Mouse (Mus musculus) stomach, embryonic 14.5 days (tissue): ENCODE measurements at regions not wholly inside any gene's neighbourhood (a gene's known extent, or its start where the extent isn't known, plus 50 kb on each side); places are given as distances from the start of the nearest gene placed in this dataset.

Experiments
- ATAC-seq: fragments of 200-750 bp; cut with Nextera tagmentation; 2 replicates; pipeline ENCODE4 v1.8.0; 2017; ENCODE audit warnings: low read depth, moderate TSS enrichment; ENCODE audit not compliant: insufficient number of reproducible peaks, insufficient read depth, low FRiP score
- H3K27ac ChIP-seq: fragments of 300-500 bp; sonication (generic); 2 replicates; pipeline ENCODE4 v1.5.1; 2014; ENCODE audit warnings: mild to moderate bottlenecking, low read length, moderate library complexity, mixed read lengths
- H3K27me3 ChIP-seq: fragments of 300-500 bp; sonication (generic); 2 replicates; pipeline ENCODE4 v1.6.1; 2014; ENCODE audit warnings: low read length, control low read depth, mixed read lengths; ENCODE audit not compliant: control insufficient read depth, insufficient read depth
- H3K36me3 ChIP-seq: fragments of 300-500 bp; sonication (generic); 2 replicates; pipeline ENCODE4 v1.6.1; 2014; ENCODE audit warnings: mild to moderate bottlenecking, control low read depth, low read length, moderate library complexity, mixed read lengths; ENCODE audit not compliant: control insufficient read depth, insufficient read depth
- H3K4me1 ChIP-seq: fragments of 300-500 bp; sonication (generic); 2 replicates; pipeline ENCODE4 v1.6.1; 2014; ENCODE audit warnings: low read length, control low read depth, mixed read lengths; ENCODE audit not compliant: control insufficient read depth, insufficient read depth
- H3K4me2 ChIP-seq: fragments of 300-500 bp; sonication (generic); replicated peaks from 2 replicates; pipeline ENCODE4 v1.6.1; 2014; ENCODE audit warnings: low read depth, low read length, control low read depth
- H3K4me3 ChIP-seq: fragments of 300-500 bp; sonication (generic); 2 replicates; pipeline ENCODE4 v1.5.1; 2014; ENCODE audit warnings: low read depth, low read length, control low read depth
- H3K9ac ChIP-seq: fragments of 300-500 bp; sonication (generic); replicated peaks from 2 replicates; pipeline ENCODE4 v1.6.1; 2014; ENCODE audit warnings: low read depth, mild to moderate bottlenecking, control low read depth, low read length, moderate library complexity, mixed read lengths
- H3K9me3 ChIP-seq: fragments of 300-500 bp; sonication (generic); 2 replicates; pipeline ENCODE4 v1.6.1; 2016; ENCODE audit warnings: low read depth, low read length, control low read depth; ENCODE audit not compliant: control insufficient read depth
- WGBS: fragments of 180-500 bp; shearing (Covaris S2); extraction: QIAGEN DNeasy Blood & Tissue Kit; methylation state at CpG from one replicate; pipeline ENCODE4 v1.1.7; 2014; 5-methylcytosine and 5-hydroxymethylcytosine counted together

DNA sequence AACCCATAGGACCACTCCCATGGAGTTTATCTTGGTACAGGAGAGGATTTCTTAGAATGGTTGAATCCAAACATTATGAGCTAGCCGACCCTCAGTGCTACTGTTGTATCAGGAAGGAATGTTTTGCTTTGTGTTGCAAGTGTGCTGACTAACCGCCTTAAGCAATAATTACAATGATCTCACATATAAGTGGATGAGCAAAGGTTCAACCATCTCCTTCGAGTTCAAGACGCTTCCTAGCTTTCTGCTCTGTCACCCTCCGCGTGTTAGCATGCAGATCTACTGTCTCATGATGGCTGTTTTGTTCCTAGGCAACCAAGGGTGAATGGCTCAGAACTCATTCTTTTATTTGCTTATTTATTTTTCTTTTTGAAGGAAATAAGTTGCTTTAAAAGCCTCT, 84.7 kb downstream of the Klf5 start:
- no peak overlapping the region for H3K27ac ChIP-seq
- no peak overlapping the region for H3K9ac ChIP-seq
- no peak overlapping the region for H3K4me2 ChIP-seq
- no peaks in the 10 kb centered on the region for H3K4me1 ChIP-seq
- H3K36me3 ChIP-seq = no peaks in the 10 kb centered on the region
- 92% methylated on average over 6 of the region's 6 CpGs for WGBS
- no peak for ATAC-seq
- no peak overlapping the region for H3K4me3 ChIP-seq
- no peaks in the 10 kb centered on the region for H3K9me3 ChIP-seq
- no peaks in the 10 kb centered on the region for H3K27me3 ChIP-seq

GRCm38 (mm10) chr14:99387581-99387980, 89.1 kb downstream of the Klf5 start:
- no peaks in the 10 kb centered on the region for H3K4me1 ChIP-seq
- WGBS = 94% methylated on average over 6 of the region's 6 CpGs
- no peaks in the 10 kb centered on the region for H3K27me3 ChIP-seq
- H3K36me3 ChIP-seq = no peaks in the 10 kb centered on the region
- H3K9ac ChIP-seq = no peak overlapping the region
- H3K4me3 ChIP-seq = no peak overlapping the region
- no peak overlapping the region for H3K27ac ChIP-seq
- ATAC-seq = no peak
- H3K4me2 ChIP-seq = no peak overlapping the region
- no peaks in the 10 kb centered on the region for H3K9me3 ChIP-seq

- Histone ChIP-seq H3K36me3 (no peaks in the 10 kb centered on the region), H3K4me3 (no peak overlapping the region), H3K9ac (no peak overlapping the region), H3K27me3 (no peaks in the 10 kb centered on the region), H3K4me2 (no peak overlapping the region), H3K4me1 (no peaks in the 10 kb centered on the region), H3K9me3 (no peaks in the 10 kb centered on the region), H3K27ac (no peak overlapping the region)
- 81% methylated on average over 5 of the region's 5 CpGs for WGBS
- no peak for ATAC-seq
Measured at GRCm38 (mm10) chr14:99389306-99389705, 90.8 kb downstream of the Klf5 start.

DNA sequence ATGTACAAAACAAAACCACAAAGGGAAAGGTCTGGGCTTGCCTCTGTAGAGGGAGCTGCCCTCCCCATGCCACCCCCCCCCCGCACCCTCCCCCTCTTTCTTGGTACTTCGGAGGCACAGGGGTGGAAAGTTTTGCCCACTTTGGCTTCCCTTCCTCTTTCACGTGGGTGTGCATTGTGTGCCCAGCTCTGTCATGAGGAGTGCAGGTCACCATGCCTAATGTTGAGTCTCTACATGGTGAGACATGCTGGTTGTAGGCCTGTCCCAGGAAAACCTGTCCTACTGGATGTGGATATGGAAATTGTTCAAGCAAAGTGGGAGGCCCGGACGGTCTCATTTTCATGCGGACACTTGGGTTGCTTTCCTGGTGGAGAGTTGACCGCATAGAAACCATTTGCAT, 93.2 kb downstream of the Klf5 start:
- Histone ChIP-seq H3K27me3 (no peaks in the 10 kb centered on the region), H3K27ac (no peak overlapping the region), H3K4me1 (no peaks in the 10 kb centered on the region), H3K4me3 (no peak overlapping the region), H3K9ac (no peak overlapping the region), H3K9me3 (no peaks in the 10 kb centered on the region), H3K36me3 (no peaks in the 10 kb centered on the region), H3K4me2 (no peak overlapping the region)
- 0 out of 2 replicates have a peak, but pooled peaks have one; percentile 39 for ATAC-seq
- 86% methylated on average over 7 of the region's 7 CpGs for WGBS

DNA sequence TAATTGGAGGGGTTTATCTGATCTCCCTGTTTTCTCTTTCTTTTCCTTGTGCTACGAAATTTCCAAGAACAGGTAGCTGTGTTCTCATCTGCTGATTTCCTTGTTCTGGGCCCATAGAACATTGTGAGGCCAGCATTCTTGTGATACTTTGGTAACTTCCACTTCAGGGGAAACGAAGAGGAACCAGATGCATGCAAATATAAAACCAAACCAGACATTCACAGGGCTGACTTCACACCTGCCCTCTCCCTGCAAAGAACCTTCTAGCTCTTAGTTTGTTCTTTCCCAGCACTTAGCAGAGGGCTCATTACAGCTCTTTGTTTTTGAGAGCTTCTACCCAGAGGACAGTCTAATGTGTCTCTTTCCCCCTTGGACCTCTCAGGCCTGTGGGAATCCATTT, 94.3 kb downstream of the Klf5 start:
- Histone ChIP-seq H3K36me3 (no peaks in the 10 kb centered on the region), H3K9me3 (no peaks in the 10 kb centered on the region), H3K4me2 (no peak overlapping the region), H3K4me3 (no peak overlapping the region), H3K27ac (no peak overlapping the region), H3K27me3 (no peaks in the 10 kb centered on the region), H3K9ac (no peak overlapping the region), H3K4me1 (no peaks in the 10 kb centered on the region)
- WGBS = 76% methylated on average over 2 of the region's 2 CpGs
- no peak for ATAC-seq

DNA sequence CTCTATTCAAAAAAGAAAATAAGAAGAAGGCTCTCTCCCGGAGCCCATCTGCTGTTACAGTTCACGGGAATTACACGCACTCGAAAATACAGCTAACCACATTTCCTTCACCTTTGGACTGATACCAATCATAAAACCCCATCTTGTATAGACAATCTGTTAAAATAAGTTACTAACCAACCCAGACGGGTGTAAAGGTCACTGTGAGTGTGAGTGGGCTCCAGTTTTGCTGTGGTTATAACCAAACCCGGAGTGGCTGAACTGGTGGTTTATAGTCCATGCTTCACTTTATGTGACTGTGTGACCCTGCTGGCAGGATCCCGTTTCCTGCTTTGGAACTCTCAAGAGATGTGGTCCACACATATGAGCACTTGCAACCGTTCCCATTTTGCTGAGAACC, 95.1 kb downstream of the Klf5 start:
- H3K4me3 ChIP-seq = no peak overlapping the region
- no peak overlapping the region for H3K27ac ChIP-seq
- H3K4me1 ChIP-seq = no peaks in the 10 kb centered on the region
- ATAC-seq = no peak
- H3K36me3 ChIP-seq = no peaks in the 10 kb centered on the region
- no peak overlapping the region for H3K4me2 ChIP-seq
- no peaks in the 10 kb centered on the region for H3K9me3 ChIP-seq
- no peak overlapping the region for H3K9ac ChIP-seq
- WGBS = 84% methylated on average over 8 of the region's 8 CpGs
- H3K27me3 ChIP-seq = no peaks in the 10 kb centered on the region

DNA sequence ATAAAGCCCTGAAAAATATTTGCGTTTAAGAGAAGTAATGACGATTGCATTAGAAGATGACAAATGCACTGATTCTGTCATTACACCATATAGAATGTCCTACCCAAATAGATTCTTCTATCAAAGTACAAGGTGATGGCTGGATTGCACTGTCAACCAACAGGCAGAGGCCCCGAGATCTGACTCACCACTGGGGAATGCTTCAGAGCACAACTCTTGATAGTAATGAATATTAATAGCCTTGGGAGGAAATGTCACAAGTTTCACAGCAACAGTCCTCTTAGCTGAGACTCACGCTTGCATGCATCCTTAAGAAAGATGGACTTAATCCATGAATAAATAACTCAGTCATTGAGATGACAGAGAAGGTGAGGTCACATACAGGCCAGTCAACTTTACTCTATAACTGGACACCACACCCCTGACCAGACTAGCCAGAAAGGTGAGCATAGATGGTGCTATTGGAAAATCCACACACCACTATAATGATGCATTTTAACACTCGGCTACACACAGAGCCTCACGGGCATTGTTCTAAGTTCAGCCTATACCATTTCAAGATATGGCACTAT, 104.8 kb downstream of the Klf5 start:
- 52% methylated on average over 6 of the region's 6 CpGs for WGBS
- ATAC-seq = 0 out of 2 replicates have a peak, but pooled peaks have one; percentile 46
- no peaks in the 10 kb centered on the region for H3K27me3 ChIP-seq
- H3K4me2 ChIP-seq = no peak overlapping the region
- no peak overlapping the region for H3K4me3 ChIP-seq
- no peak overlapping the region for H3K9ac ChIP-seq
- H3K27ac ChIP-seq = no peak overlapping the region
- no peaks in the 10 kb centered on the region for H3K9me3 ChIP-seq
- H3K4me1 ChIP-seq = no peaks in the 10 kb centered on the region
- no peaks in the 10 kb centered on the region for H3K36me3 ChIP-seq

DNA sequence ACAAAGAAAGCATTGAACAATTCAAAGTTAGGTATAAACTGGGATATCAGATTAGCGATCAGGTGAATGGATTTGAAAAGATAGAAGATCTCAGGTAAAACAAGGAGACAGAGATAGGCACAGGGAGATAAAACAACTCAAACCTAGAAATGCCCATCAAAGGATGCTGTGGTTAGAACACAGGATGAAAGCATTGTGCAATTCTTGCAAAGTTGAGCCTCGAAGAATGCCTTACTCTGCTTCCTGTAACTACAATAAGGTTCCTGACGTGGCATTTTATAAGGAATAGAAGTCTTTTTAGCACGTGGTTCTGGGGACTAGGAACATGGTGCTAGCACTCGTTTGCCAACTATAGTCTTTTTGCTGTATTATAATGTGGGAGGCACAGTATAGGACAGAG, 106.7 kb downstream of the Klf5 start:
- Histone ChIP-seq H3K36me3 (no peaks in the 10 kb centered on the region), H3K4me3 (no peak overlapping the region), H3K27ac (no peak overlapping the region), H3K4me2 (no peak overlapping the region), H3K9ac (no peak overlapping the region), H3K9me3 (no peaks in the 10 kb centered on the region), H3K4me1 (no peaks in the 10 kb centered on the region), H3K27me3 (no peaks in the 10 kb centered on the region)
- 90% methylated on average over 5 of the region's 5 CpGs for WGBS
- ATAC-seq = no peak

GRCm38 (mm10) chr14:99411835-99412234, 113.3 kb downstream of the Klf5 start:
- Histone ChIP-seq H3K27me3 (no peaks in the 10 kb centered on the region), H3K9ac (no peak overlapping the region), H3K4me1 (no peaks in the 10 kb centered on the region), H3K4me3 (no peak overlapping the region), H3K27ac (no peak overlapping the region), H3K9me3 (no peaks in the 10 kb centered on the region), H3K36me3 (no peaks in the 10 kb centered on the region), H3K4me2 (no peak overlapping the region)
- no peak for ATAC-seq
- 28% methylated on average over 5 of the region's 5 CpGs for WGBS
